Mouse (Mus musculus): ENCODE data around the gene Tcf12.
A peak's percentile ranks its signal among the peaks of the same experiment; 100 is the strongest.

Gene Tcf12

GRCm38 (mm10) chr9:71981071-71981470 lies 130.6 kb downstream of the Tcf12 start:
- DNase-seq (ENCODE audit: low spot score): no peak

GRCm38 (mm10) chr9:71980579-71980978 lies 131.1 kb downstream of the Tcf12 start:
- DNase-seq (ENCODE audit: low spot score): no peak

- DNase-seq (ENCODE audit: low spot score): no peak
These were observed 132.8 kb downstream of the Tcf12 start for GRCm38 (mm10) chr9:71978886-71979285.

GRCm38 (mm10) chr9:71976034-71976433 lies 135.6 kb downstream of the Tcf12 start:
- DNase-seq (ENCODE audit: low spot score): peak; percentile 96

- DNase-seq (ENCODE audit: low spot score): peak; percentile 63
These were observed 136.5 kb downstream of the Tcf12 start for GRCm38 (mm10) chr9:71975141-71975540.

GRCm38 (mm10) chr9:71974541-71974959 lies 137.1 kb downstream of the Tcf12 start:
- peak; percentile 65 for DNase-seq (ENCODE audit: low spot score)

GRCm38 (mm10) chr9:71964039-71964438 lies 147.6 kb downstream of the Tcf12 start:
- DNase-seq (ENCODE audit: low spot score): no peak

GRCm38 (mm10) chr9:71960026-71960396 lies 151.7 kb downstream of the Tcf12 start:
- DNase-seq (ENCODE audit: low spot score): no peak

- DNase-seq (ENCODE audit: low spot score): peak; percentile 44
These were observed 152.2 kb downstream of the Tcf12 start for GRCm38 (mm10) chr9:71959259-71960025.

GRCm38 (mm10) chr9:71953217-71953616 lies 158.5 kb downstream of the Tcf12 start:
- DNase-seq (ENCODE audit: low spot score): no peak

- no peak for DNase-seq (ENCODE audit: low spot score)
These were observed 159.0 kb downstream of the Tcf12 start for GRCm38 (mm10) chr9:71952621-71953076.

GRCm38 (mm10) chr9:71951926-71952325 lies 159.7 kb downstream of the Tcf12 start:
- no peak for DNase-seq (ENCODE audit: low spot score)

- DNase-seq (ENCODE audit: low spot score): no peak
These were observed 160.3 kb downstream of the Tcf12 start for GRCm38 (mm10) chr9:71951341-71951740.

- no peak for DNase-seq (ENCODE audit: low spot score)
These were observed 166.9 kb downstream of the Tcf12 start for GRCm38 (mm10) chr9:71944801-71945200.

GRCm38 (mm10) chr9:71942424-71942823 lies 169.2 kb downstream of the Tcf12 start:
- DNase-seq (ENCODE audit: low spot score): no peak

- DNase-seq (ENCODE audit: low spot score): no peak
These were observed 171.7 kb downstream of the Tcf12 start for GRCm38 (mm10) chr9:71940016-71940415.

GRCm38 (mm10) chr9:71936199-71936598 lies 175.5 kb downstream of the Tcf12 start:
- no peak for DNase-seq (ENCODE audit: low spot score)

GRCm38 (mm10) chr9:71934833-71935232 lies 176.8 kb downstream of the Tcf12 start:
- DNase-seq (ENCODE audit: low spot score): no peak

- DNase-seq (ENCODE audit: low spot score): no peak
These were observed 179.7 kb downstream of the Tcf12 start for GRCm38 (mm10) chr9:71931965-71932364.

- peak; percentile 64 for DNase-seq (ENCODE audit: low spot score)
These were observed 180.3 kb downstream of the Tcf12 start for GRCm38 (mm10) chr9:71931358-71931715.

GRCm38 (mm10) chr9:71930431-71931357 lies 181.0 kb downstream of the Tcf12 start:
- DNase-seq (ENCODE audit: low spot score): no peak

- no peak for DNase-seq (ENCODE audit: low spot score)
These were observed 195.1 kb downstream of the Tcf12 start for GRCm38 (mm10) chr9:71916662-71916953.
